ENCODE assay signal across 19 mouse cellular contexts in genomic region chr10:41870101-41870500, GRCm38 (mm10).
"Had no signal": no experiment of that assay in that cellular context is flagged by ENCODE, and none has a peak within 500 bp of the region (broad histone marks: within the 10 kb centered on the region; RNA-seq: fewer than 3 reads in every experiment).

No protein-coding gene starts in this region.

- H3K36me3 ChIP-seq: midbrain, embryonic 15.5 days; neural tube, embryonic 12.5 days; neural tube, embryonic 15.5 days had no signal

- ATAC-seq: intestine, embryonic 16.5 days; liver, postnatal 0 days; lung, postnatal 0 days; midbrain, embryonic 15.5 days had no signal

- H3K4me2 ChIP-seq: liver, embryonic 11.5 days; lung, embryonic 14.5 days; midbrain, embryonic 11.5 days; midbrain, embryonic 15.5 days; neural tube, embryonic 12.5 days; neural tube, embryonic 15.5 days had no signal

- H3K9ac ChIP-seq: liver, embryonic 14.5 days; liver, postnatal 0 days; lung, embryonic 14.5 days; midbrain, embryonic 15.5 days; neural tube, embryonic 12.5 days; neural tube, embryonic 15.5 days had no signal

- H3K9me3 ChIP-seq: midbrain, embryonic 15.5 days; neural tube, embryonic 12.5 days; neural tube, embryonic 15.5 days had no signal

- H3K27ac ChIP-seq: liver, embryonic 14.5 days; midbrain, embryonic 15.5 days; neural tube, embryonic 12.5 days; neural tube, embryonic 15.5 days; stomach, postnatal 0 days had no signal

- H3K4me3 ChIP-seq: midbrain, embryonic 15.5 days; neural tube, embryonic 12.5 days; neural tube, embryonic 15.5 days had no signal

- DNase-seq: kidney, adult 18-20 months; kidney, adult 9 months; kidney, postnatal 14 days; kidney, postnatal 4 days; liver, postnatal 0 days; lung, embryonic 14.5 days; right cerebral cortex, adult 18-20 months; right cerebral cortex, postnatal 14 days; right cerebral cortex, postnatal 4 days; thymus, postnatal 25 days had no signal

- H3K4me1 ChIP-seq: neural tube, embryonic 12.5 days had no signal

- H3K27me3 ChIP-seq: midbrain, embryonic 15.5 days; neural tube, embryonic 12.5 days; neural tube, embryonic 15.5 days had no signal
